Mouse (Mus musculus) spleen, postnatal 36 days (tissue): ENCODE measurements around the gene Lair1.
"Not testable (repeated sequence)": the region's sequence is repeated elsewhere in the genome, so short reads cannot be mapped to it uniquely, and the experiment has no call there.

Experiments
- DNase-seq, 2 experiments: peaks; one replicate each; pipeline ENCODE4 v3.0.0; 2022; ENCODE audit warnings: low spot score in 2 of 2, mixed read lengths in 1 of 2

Gene Lair1

DNA sequence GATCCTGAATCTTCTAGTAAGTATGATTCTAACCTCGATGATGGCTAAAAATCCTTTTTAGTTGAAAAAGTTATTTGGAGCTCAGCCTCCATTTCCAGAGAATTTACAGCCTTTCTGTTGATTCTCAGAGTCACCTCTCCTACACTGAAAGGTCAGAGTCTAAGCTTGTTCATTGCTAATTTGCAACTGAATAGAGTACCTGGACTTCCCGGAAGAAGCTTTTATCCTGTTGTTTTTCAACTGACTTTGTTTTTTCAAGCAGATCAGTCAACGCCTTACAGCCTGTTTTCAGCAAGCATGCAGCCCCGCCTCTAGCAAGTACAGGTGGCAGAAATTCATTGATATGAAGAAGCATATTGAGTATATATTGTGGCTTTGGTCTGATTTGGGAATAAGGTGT, 59.0 kb downstream of the Lair1 start:
- not testable (repeated sequence) for DNase-seq

DNA sequence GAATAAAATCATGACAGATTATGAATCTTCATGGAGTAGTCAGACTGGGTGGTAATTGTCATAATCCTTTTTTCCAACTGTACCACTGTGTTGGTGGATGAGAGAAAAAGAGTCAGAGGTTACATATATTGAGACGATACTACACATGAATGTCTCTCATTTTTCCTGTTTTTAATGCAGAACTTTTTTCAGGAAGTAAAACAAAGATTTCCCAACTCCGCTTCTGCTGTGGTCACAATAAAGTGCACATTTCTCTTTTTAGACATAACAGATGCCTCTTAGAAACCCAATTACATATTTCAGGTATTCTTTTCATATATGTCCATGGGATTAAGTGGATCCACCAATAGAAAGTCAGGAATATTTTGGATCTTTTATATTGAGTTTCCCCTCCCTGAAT, 101.0 kb downstream of the Lair1 start:
- DNase-seq, result no peak

DNA sequence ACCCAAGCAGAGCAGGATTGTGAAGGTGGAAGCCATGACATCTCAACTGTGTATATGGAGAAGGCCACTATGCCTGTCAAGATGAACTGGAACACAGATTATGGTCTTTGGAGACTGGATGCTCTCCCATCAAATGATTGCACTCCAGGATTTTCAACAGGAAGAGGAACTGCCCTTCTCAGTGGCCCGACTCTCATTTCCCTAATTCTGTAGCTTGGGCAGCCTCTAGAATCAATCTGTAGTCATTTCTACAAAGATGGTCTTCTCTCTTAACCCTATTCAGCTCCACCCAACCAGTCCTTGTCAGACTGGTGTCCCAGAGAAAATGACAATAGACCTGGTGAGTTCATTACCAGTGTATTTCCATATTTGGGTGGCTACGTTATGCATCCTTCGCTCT, 105.6 kb downstream of the Lair1 start:
- DNase-seq, result no peak
